Mouse (Mus musculus) kidney, adult 2 months (tissue): ENCODE results near the gene Znrd1as.

ENCODE experiments used
- CTCF ChIP-seq: fragments of 200-500 bp; conservative IDR thresholded peaks from 2 replicates; pipeline ENCODE4 v1.5.1; 2011; ENCODE audit warnings: low read depth, mild to moderate bottlenecking, control low read depth, low read length, moderate library complexity, mixed read lengths; ENCODE audit not compliant: insufficient read depth, insufficient read length
- POLR2A ChIP-seq: fragments of 200-500 bp; IDR thresholded peaks from one replicate; pipeline ENCODE4 v1.6.1; 2011; ENCODE audit warnings: low read depth, low read length, control low read depth

DNA sequence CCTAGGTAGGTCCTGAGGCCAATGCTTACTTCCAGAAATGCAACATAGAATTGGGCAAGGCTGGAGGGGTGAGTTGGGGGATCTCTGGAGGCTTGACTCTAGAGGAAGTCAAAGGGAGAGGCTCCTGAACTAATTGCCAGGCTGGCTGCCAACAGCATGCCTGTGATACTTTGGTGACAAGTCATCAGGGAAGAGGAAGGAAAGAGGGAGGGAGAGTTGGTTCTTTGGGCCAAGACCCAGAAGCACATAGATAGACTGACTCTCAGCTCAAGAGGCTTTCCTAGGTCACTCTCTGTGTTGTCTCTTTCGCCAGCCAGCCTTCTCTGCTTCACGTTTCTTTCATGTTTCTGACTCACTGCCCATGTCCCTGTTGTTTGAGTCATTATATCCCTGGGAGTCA, 26.6 kb upstream of the Znrd1as start:
- no peak for TF ChIP-seq POLR2A
- no peak for TF ChIP-seq CTCF
